Mouse (Mus musculus) bone marrow macrophage, adult 2 months (primary cell): Measurements from ENCODE around the gene Cacng3. TPM values are rescaled to one million over a fixed set of nuclear protein-coding genes. Genes with fewer than 3 reads are reported as not detected.

Experiments
- H3K27ac ChIP-seq: 2 replicates; pipeline ENCODE4 v1.5.1; 2012; ENCODE audit warnings: low read depth, low read length; ENCODE audit not compliant: insufficient read depth
- H3K4me1 ChIP-seq: 2 replicates; pipeline ENCODE4 v1.6.1; 2012; ENCODE audit warnings: low read length; ENCODE audit not compliant: control insufficient read depth, insufficient read depth
- H3K4me3 ChIP-seq: 2 replicates; pipeline ENCODE4 v1.5.1; 2012; ENCODE audit warnings: mild to moderate bottlenecking, low read length, moderate library complexity; ENCODE audit not compliant: insufficient read depth
- CTCF ChIP-seq: IDR thresholded peaks from 2 replicates; pipeline ENCODE4 v1.5.1; 2012; ENCODE audit warnings: low read depth, mild to moderate bottlenecking, low read length, moderate library complexity
- POLR2A ChIP-seq: IDR thresholded peaks from 2 replicates; pipeline ENCODE4 v1.6.1; 2012; ENCODE audit warnings: mild to moderate bottlenecking, low read depth, low read length, borderline replicate concordance
- polyA plus RNA-seq: library from polyadenylated mRNA; stranded (reverse); fragments of >200 nt; gene quantifications from 2 replicates; pipeline ENCODE4 v1.2.4, GENCODE M21; 2012; ENCODE audit not compliant: missing spikeins, insufficient read depth, insufficient read length

Gene Cacng3
- polyA plus RNA-seq, 1 experiment: not detected

GRCm38 (mm10) chr7:122755920-122756603 is 85.8 kb downstream of the Cacng3 start:
- Histone ChIP-seq H3K27ac (no peak overlapping the region), H3K4me1 (no peaks in the 10 kb centered on the region), H3K4me3 (no peak overlapping the region)
- TF ChIP-seq POLR2A (no peak), CTCF (no peak)

DNA sequence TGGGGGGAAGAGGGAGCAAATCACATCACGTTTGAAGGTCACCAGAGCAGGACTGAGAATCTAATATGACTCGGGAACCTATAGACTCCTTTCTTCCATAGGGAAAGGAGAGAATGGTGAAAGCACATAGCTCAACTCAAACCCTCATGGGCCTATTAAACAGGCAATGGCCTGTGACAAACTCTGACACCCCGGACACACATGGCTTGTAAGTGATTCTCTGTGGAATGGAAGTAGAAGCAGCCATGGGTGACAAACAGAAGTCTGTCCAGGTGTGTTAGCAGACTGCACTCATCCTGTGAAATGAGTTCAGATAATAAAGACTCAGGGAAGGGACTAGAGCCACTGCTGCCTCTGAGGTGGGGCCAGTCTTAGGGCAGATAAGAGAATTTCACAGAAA is 88.4 kb downstream of the Cacng3 start:
- no peaks in the 10 kb centered on the region for H3K4me1 ChIP-seq
- no peak overlapping the region for H3K27ac ChIP-seq
- H3K4me3 ChIP-seq: no peak overlapping the region

DNA sequence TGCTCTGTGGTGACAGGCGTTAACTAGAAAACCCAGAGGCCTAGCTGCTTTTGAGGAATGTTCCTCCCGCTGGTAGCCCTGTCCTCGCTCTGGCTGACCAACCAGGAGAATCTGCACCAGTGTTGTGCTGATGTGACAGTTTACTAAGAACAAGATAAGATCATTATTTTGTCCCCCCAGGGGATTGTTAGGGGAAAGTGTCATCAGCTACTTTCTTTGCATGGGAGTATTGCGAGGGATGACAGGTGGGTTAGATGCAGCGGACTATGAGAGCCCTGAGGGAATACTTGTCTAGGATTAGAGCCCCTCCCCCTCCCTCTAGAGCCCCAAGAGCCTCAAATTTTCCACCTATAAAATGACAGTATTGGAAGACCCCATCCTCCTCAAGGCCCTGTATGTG is 94.2 kb downstream of the Cacng3 start:
- TF ChIP-seq CTCF (no peak), POLR2A (no peak)
- Histone ChIP-seq H3K4me1 (no peaks in the 10 kb centered on the region), H3K4me3 (no peak overlapping the region), H3K27ac (no peak overlapping the region)

More for the DNA sequence above, 88.4 kb downstream of the Cacng3 start:
- TF ChIP-seq POLR2A: no peak
- no peak for TF ChIP-seq CTCF

DNA sequence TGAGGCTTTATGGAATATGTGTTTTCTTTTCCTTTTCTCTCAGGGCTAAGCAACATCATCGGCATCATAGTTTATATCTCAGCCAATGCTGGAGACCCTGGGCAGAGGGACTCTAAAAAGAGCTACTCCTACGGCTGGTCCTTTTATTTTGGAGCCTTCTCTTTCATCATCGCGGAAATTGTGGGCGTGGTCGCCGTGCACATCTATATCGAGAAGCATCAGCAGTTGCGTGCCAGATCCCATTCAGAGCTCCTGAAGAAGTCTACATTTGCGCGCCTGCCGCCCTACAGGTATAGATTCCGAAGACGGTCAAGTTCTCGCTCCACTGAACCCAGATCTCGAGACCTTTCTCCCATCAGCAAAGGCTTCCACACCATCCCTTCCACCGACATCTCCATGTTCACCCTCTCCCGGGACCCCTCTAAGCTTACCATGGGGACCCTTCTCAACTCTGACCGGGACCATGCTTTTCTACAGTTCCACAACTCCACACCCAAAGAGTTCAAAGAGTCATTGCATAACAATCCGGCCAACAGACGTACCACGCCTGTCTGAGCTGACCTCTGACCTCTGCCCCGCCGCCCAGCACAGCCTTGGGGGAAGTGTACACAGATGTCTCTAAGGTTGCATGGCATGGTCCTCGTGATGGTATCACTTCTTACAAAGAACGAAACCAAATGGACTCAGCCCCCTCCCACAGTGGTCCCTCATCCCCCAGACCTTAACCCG is 98.2 kb downstream of the Cacng3 start:
- Histone ChIP-seq H3K4me1 (no peaks in the 10 kb centered on the region), H3K27ac (no peak overlapping the region), H3K4me3 (no peak overlapping the region)

DNA sequence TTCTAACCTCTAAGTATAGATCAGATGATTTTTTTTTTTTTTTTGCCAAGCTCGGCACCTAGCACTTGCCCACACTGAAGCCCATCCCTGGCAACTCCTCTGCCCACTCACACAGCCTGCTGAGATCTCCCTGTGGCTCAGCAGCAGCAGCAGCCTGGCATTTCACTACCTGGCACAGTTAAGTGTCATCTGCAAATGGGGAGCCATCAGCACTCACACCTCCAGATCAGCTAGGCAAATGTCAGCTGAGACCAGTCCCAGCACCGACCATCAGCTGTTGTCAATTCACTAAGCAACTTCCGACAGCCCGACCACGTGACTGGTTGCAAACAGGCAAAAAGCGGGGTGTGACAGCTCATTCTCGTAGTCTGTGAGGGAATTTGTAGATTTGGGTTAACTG is 109.3 kb downstream of the Cacng3 start:
- Histone ChIP-seq H3K27ac (no peak overlapping the region), H3K4me3 (no peak overlapping the region), H3K4me1 (no peaks in the 10 kb centered on the region)
- TF ChIP-seq CTCF (no peak), POLR2A (no peak)

More for the DNA sequence above, 98.2 kb downstream of the Cacng3 start:
- TF ChIP-seq CTCF (no peak), POLR2A (no peak)

- Histone ChIP-seq H3K27ac (no peak overlapping the region), H3K4me1 (no peaks in the 10 kb centered on the region), H3K4me3 (no peak overlapping the region)
- TF ChIP-seq POLR2A: no peak
- TF ChIP-seq CTCF: no peak
Observed at GRCm38 (mm10) chr7:122789929-122790328, 119.6 kb downstream of the Cacng3 start.

GRCm38 (mm10) chr7:122793655-122794346 is 123.5 kb downstream of the Cacng3 start:
- H3K27ac ChIP-seq: no peak overlapping the region
- no peak overlapping the region for H3K4me3 ChIP-seq
- no peak for TF ChIP-seq CTCF
- no peak for TF ChIP-seq POLR2A
- no peaks in the 10 kb centered on the region for H3K4me1 ChIP-seq

DNA sequence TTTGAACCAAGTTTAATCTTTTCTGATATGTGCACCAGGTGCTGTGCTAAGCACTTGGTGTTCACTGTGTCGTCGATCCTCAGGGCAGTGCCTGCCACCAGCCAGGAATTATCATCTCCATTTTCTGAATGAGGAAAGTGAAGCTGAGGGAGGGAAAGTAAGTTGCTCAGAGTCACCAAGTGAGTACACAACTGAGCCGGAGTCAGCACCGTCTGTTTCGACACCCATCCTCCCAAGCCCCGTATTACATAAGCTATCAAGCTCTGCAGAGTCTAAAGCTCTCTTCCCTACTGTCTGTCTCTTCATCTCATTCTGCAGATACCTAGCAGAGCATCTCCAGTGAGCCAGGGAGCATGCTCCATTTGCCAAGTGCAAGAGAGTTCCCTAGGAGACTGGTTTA is 124.8 kb downstream of the Cacng3 start:
- TF ChIP-seq CTCF (no peak), POLR2A (no peak)
- H3K27ac ChIP-seq: no peak overlapping the region
- H3K4me3 ChIP-seq: no peak overlapping the region
- H3K4me1 ChIP-seq: no peaks in the 10 kb centered on the region

DNA sequence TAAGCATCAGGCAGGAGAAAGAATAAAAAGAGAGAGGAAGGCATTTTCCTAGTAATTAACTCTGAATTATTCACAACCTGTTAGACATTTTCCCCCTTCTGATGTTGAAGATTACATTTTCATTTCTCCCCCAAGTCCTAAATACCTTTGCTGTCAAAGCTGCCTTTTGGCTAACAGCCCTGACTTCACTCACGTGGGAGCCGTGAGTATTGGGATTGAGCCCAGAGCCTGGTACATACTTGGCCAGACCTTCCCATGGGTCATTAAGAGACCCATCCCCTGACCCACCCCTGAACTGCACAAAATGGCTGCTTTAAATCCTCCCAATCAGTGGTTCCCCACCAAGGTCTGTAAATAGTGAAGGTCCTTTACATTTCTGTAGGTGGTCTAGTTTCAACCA is 130.5 kb downstream of the Cacng3 start:
- Histone ChIP-seq H3K27ac (no peak overlapping the region), H3K4me3 (no peak overlapping the region), H3K4me1 (no peaks in the 10 kb centered on the region)
- TF ChIP-seq POLR2A: no peak
- TF ChIP-seq CTCF: no peak

DNA sequence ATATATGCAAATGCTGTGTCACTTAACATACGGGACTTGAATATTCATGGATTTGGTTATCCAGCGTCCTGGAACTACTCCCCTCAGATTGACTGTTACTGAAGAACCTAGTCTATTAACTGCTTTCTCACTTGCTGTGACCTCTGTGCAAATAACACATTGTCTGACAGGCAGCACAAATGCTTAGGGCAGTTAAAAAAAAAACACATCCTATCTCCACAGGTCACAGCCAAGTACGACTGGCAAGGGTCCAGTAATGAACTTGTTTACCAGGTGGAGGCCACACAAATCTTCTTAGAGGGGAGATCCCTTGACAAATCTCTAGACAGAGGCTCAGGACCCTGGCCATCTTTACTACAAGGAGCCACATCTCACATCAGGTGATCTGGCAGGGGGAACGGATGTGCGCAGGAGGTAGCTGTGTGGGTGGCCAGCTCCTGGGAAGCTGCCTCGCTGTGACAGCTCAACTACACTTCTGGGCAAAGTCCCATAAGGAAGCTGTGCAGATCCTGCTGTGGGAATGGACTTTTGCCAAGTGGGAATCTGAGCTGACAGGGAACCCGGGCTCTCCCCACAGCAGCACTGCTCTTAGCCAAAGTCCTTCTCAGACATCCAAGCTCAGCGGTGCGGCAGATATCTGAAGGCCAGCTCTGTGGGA is 133.7 kb downstream of the Cacng3 start:
- no peaks in the 10 kb centered on the region for H3K4me1 ChIP-seq
- H3K27ac ChIP-seq: no peak overlapping the region
- no peak overlapping the region for H3K4me3 ChIP-seq
- TF ChIP-seq CTCF (no peak), POLR2A (no peak)
